Mouse (Mus musculus) neural tube, embryonic 12.5 days (tissue): Measurements from ENCODE around the gene 4930519G04Rik. TPM values are rescaled to one million over a fixed set of nuclear protein-coding genes. Genes with fewer than 3 reads are reported as not detected.
"Not testable (repeated sequence)": the region's sequence is repeated elsewhere in the genome, so short reads cannot be mapped to it uniquely, and the experiment has no call there.

Source experiments
- ATAC-seq: fragments of 200-750 bp; cut with Nextera tagmentation; 2 replicates; pipeline ENCODE4 v1.8.0; 2017; ENCODE audit warnings: low read depth, mild to moderate bottlenecking, moderate TSS enrichment, moderate library complexity; ENCODE audit not compliant: low FRiP score
- H3K27ac ChIP-seq: fragments of 300-500 bp; sonication (generic); 2 replicates; pipeline ENCODE4 v1.5.1; 2016
- H3K27me3 ChIP-seq: fragments of 300-500 bp; sonication (generic); replicated peaks from 2 replicates; pipeline ENCODE4 v1.6.1; 2016; ENCODE audit warnings: mild to moderate bottlenecking
- H3K36me3 ChIP-seq: fragments of 300-500 bp; sonication (generic); 2 replicates; pipeline ENCODE4 v1.6.1; 2016; ENCODE audit warnings: mild to moderate bottlenecking
- H3K4me1 ChIP-seq: fragments of 300-500 bp; sonication (generic); 2 replicates; pipeline ENCODE4 v1.6.1; 2016
- H3K4me2 ChIP-seq: fragments of 300-500 bp; sonication (generic); replicated peaks from 2 replicates; pipeline ENCODE4 v1.6.1; 2016; ENCODE audit warnings: mild to moderate bottlenecking
- H3K4me3 ChIP-seq: fragments of 300-500 bp; sonication (generic); 2 replicates; pipeline ENCODE4 v1.5.1; 2016
- H3K9ac ChIP-seq: fragments of 300-500 bp; sonication (generic); 2 replicates; pipeline ENCODE4 v1.6.1; 2016; ENCODE audit warnings: mild to moderate bottlenecking
- H3K9me3 ChIP-seq: fragments of 300-500 bp; sonication (generic); 2 replicates; pipeline ENCODE4 v1.6.1; 2016; ENCODE audit warnings: mild to moderate bottlenecking
- WGBS: fragments of 180-500 bp; shearing (Covaris S2); methylation state at CpG from one replicate; pipeline ENCODE4 v1.1.7; 2016; 5-methylcytosine and 5-hydroxymethylcytosine counted together
- polyA plus RNA-seq: library from polyadenylated mRNA; unstranded; fragments of >200 nt; fragmentation: Nextera tagmentation; extraction: Ambion mirVana; gene quantifications from 2 replicates; pipeline ENCODE4 v1.2.1, GENCODE M21; 2016

4930519G04Rik gene
- polyA plus RNA-seq, 1 experiment from 2014 or later: not detected

DNA sequence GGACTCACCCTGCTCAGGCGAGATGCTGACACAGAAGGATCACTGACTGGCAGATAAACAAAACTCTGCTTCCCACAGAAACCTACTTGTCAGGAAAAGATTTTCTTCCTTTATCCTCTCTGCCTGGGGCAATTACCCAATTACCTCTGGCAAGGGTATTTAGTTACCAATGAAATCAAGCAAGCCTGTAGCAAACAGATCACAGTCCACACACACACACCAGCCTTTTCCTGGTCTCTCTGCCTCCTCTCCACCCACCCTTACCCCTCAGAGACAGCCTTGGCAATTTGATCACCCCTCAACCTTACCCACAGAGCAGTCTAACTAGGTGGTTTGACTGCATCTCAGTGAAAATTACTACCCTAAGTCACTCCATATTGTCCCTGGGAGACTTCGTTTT lies 35.5 kb downstream of the 4930519G04Rik start:
- Histone ChIP-seq H3K9me3 (no peaks in the 10 kb centered on the region), H3K4me3 (no peak overlapping the region), H3K36me3 (no peaks in the 10 kb centered on the region), H3K27ac (no peak overlapping the region), H3K27me3 (no peaks in the 10 kb centered on the region), H3K9ac (no peak overlapping the region), H3K4me1 (no peaks in the 10 kb centered on the region), H3K4me2 (no peak overlapping the region)
- no peak for ATAC-seq
- WGBS: 94% methylated on average over 2 of the region's 2 CpGs

- Histone ChIP-seq H3K36me3 (no peaks in the 10 kb centered on the region), H3K4me3 (no peak overlapping the region), H3K9me3 (no peaks in the 10 kb centered on the region), H3K27ac (no peak overlapping the region), H3K27me3 (no peaks in the 10 kb centered on the region; the same call in 1 of the 2 replicates), H3K4me2 (no peak overlapping the region), H3K4me1 (no peaks in the 10 kb centered on the region), H3K9ac (no peak overlapping the region)
- 89% methylated on average over 4 of the region's 4 CpGs for WGBS
- ATAC-seq: no peak
Observed at GRCm38 (mm10) chr5:114895542-114895941, 42.1 kb downstream of the 4930519G04Rik start.

GRCm38 (mm10) chr5:114896688-114897373 lies 43.4 kb downstream of the 4930519G04Rik start, which contains the start of gene Oasl2:
Gene Oasl2 (plus strand): TSS chr5:114896936.
- 73% methylated on average over 13 of the region's 13 CpGs for WGBS
- no peak within 1 kb of the TSS for H3K4me3 ChIP-seq
- H3K4me1 ChIP-seq: no peaks in the 10 kb centered on the region
- H3K27ac ChIP-seq: no peak within 1 kb of the TSS
- H3K9ac ChIP-seq: 0 out of 2 replicates have a peak within 1 kb of the TSS, but pooled peaks have one; percentile 18
- no peaks in the 10 kb centered on the region for H3K9me3 ChIP-seq
- ATAC-seq: no peak
- H3K4me2 ChIP-seq: peak within 1 kb of the TSS; percentile 4; the same call in 1 of the 2 replicates
- H3K36me3 ChIP-seq: no peaks in the 10 kb centered on the region
- no peaks in the 10 kb centered on the region; the same call in 1 of the 2 replicates for H3K27me3 ChIP-seq

- Histone ChIP-seq H3K4me3 (no peak overlapping the region), H3K27ac (no peak overlapping the region), H3K4me2 (peak overlapping the region; percentile 4; the same call in 1 of the 2 replicates), H3K36me3 (no peaks in the 10 kb centered on the region), H3K27me3 (no peaks in the 10 kb centered on the region; the same call in 1 of the 2 replicates), H3K4me1 (no peaks in the 10 kb centered on the region), H3K9me3 (no peaks in the 10 kb centered on the region), H3K9ac (0 out of 2 replicates have a peak overlapping the region, but pooled peaks have one; percentile 18)
- ATAC-seq: no peak
- WGBS: 18% methylated on average over 7 of the region's 7 CpGs
Observed at GRCm38 (mm10) chr5:114897374-114897793, 43.9 kb downstream of the 4930519G04Rik start.

GRCm38 (mm10) chr5:114898857-114899256 lies 45.4 kb downstream of the 4930519G04Rik start:
- ATAC-seq: no peak
- H3K9me3 ChIP-seq: no peaks in the 10 kb centered on the region
- H3K4me2 ChIP-seq: no peak overlapping the region
- no peak overlapping the region for H3K4me3 ChIP-seq
- H3K36me3 ChIP-seq: no peaks in the 10 kb centered on the region
- no peak overlapping the region for H3K27ac ChIP-seq
- no peak overlapping the region for H3K9ac ChIP-seq
- H3K4me1 ChIP-seq: no peaks in the 10 kb centered on the region
- 85% methylated on average over 7 of the region's 7 CpGs for WGBS
- no peaks in the 10 kb centered on the region; the same call in 1 of the 2 replicates for H3K27me3 ChIP-seq

- Histone ChIP-seq H3K4me2 (no peak overlapping the region), H3K27me3 (no peaks in the 10 kb centered on the region), H3K36me3 (no peaks in the 10 kb centered on the region), H3K9ac (no peak overlapping the region), H3K9me3 (no peaks in the 10 kb centered on the region), H3K4me1 (no peaks in the 10 kb centered on the region), H3K4me3 (no peak overlapping the region), H3K27ac (no peak overlapping the region)
- ATAC-seq: no peak
- 43% methylated on average over 1 of the region's 1 CpGs for WGBS
Observed at GRCm38 (mm10) chr5:114902413-114902812, 48.9 kb downstream of the 4930519G04Rik start.

- no peaks in the 10 kb centered on the region for H3K9me3 ChIP-seq
- no peaks in the 10 kb centered on the region for H3K4me1 ChIP-seq
- no peaks in the 10 kb centered on the region for H3K36me3 ChIP-seq
- WGBS: 47% methylated on average over 13 of the region's 13 CpGs
- H3K27me3 ChIP-seq: no peaks in the 10 kb centered on the region
- H3K27ac ChIP-seq: no peak overlapping the region
- ATAC-seq: no peak
- H3K4me3 ChIP-seq: no peak overlapping the region
- no peak overlapping the region for H3K4me2 ChIP-seq
- no peak overlapping the region for H3K9ac ChIP-seq
Observed at GRCm38 (mm10) chr5:114908598-114909305, 55.3 kb downstream of the 4930519G04Rik start.

DNA sequence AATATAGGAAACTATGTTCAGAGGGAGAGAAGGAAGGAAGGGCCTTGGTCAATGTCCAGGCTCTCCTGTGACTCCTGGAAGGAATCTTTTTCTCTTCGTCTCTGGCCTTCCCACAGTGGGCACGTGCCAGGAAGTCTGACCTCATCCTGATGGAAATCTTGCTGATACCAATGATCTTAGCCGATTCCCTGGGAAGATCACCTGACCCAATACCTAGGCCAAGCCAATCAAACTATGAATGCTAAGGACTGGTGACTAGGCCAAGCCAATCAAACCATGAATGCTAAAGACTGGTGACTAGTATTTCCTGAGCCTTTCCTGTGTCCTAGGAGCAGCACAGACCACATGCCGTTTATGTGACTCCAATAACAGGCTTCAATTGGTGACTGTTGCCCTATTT lies 60.2 kb downstream of the 4930519G04Rik start:
- Histone ChIP-seq H3K36me3 (no peaks in the 10 kb centered on the region), H3K9ac (no peak overlapping the region), H3K4me3 (no peak overlapping the region), H3K27me3 (no peaks in the 10 kb centered on the region), H3K9me3 (no peaks in the 10 kb centered on the region), H3K4me2 (no peak overlapping the region), H3K4me1 (no peaks in the 10 kb centered on the region), H3K27ac (no peak overlapping the region)
- no peak for ATAC-seq
- WGBS: 75% methylated on average over 4 of the region's 4 CpGs

- no peaks in the 10 kb centered on the region for H3K9me3 ChIP-seq
- no peak for ATAC-seq
- no peaks in the 10 kb centered on the region for H3K36me3 ChIP-seq
- no peak overlapping the region for H3K4me2 ChIP-seq
- WGBS: 80% methylated on average over 8 of the region's 8 CpGs
- no peaks in the 10 kb centered on the region for H3K27me3 ChIP-seq
- no peak overlapping the region for H3K9ac ChIP-seq
- H3K4me3 ChIP-seq: no peak overlapping the region
- no peak overlapping the region for H3K27ac ChIP-seq
- no peaks in the 10 kb centered on the region for H3K4me1 ChIP-seq
Observed at GRCm38 (mm10) chr5:114914855-114915254, 61.4 kb downstream of the 4930519G04Rik start.

GRCm38 (mm10) chr5:114915854-114916253 lies 62.4 kb downstream of the 4930519G04Rik start:
- no peak overlapping the region for H3K4me3 ChIP-seq
- no peak overlapping the region for H3K27ac ChIP-seq
- H3K9me3 ChIP-seq: no peaks in the 10 kb centered on the region
- no peaks in the 10 kb centered on the region for H3K4me1 ChIP-seq
- ATAC-seq: no peak
- no peaks in the 10 kb centered on the region for H3K27me3 ChIP-seq
- 87% methylated on average over 5 of the region's 5 CpGs for WGBS
- H3K36me3 ChIP-seq: no peaks in the 10 kb centered on the region
- H3K9ac ChIP-seq: no peak overlapping the region
- H3K4me2 ChIP-seq: no peak overlapping the region

DNA sequence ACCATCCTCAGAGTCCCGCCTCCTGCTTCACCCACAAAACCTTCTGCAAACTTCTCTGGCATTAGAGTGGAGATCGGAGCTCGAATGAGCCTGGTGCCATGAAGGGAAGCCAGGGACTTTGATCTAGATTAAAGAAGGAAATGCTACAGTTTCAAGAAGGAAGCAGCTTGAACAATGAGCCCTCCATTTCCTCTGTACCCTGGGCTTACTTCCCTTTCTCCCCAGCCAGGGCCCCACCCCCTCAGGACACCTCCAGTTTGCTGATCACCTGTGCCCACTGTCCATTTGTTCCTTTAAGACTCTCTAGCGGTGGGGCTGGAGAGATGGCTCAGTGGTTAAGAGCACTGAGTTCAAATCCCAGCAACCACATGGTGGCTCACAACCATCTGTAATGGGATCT lies 63.3 kb downstream of the 4930519G04Rik start:
- H3K4me3 ChIP-seq: no peak overlapping the region
- H3K27me3 ChIP-seq: no peaks in the 10 kb centered on the region
- WGBS: 80% methylated on average over 4 of the region's 4 CpGs
- no peak overlapping the region for H3K9ac ChIP-seq
- no peaks in the 10 kb centered on the region for H3K9me3 ChIP-seq
- H3K36me3 ChIP-seq: no peaks in the 10 kb centered on the region
- no peak for ATAC-seq
- no peak overlapping the region for H3K27ac ChIP-seq
- no peak overlapping the region for H3K4me2 ChIP-seq
- H3K4me1 ChIP-seq: no peaks in the 10 kb centered on the region

DNA sequence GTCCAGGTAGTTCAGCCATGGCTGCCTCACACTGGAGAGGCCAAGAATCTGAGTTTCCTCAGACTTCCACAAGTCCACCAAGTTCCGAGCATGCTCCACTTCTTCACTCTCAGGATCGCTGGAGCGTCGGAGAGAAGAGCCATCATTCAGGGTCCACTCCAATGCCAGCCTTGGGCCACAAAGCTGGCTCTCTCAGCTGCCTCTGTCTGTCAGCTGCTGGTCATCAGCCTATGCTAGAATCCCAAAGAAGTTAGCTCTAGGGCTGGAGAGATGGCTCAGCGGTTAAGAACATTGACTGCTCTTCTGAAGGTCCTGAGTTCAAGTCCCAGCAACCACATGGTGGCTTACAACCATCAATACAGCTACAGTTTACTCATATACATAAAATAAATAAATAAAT lies 63.9 kb downstream of the 4930519G04Rik start:
- not testable (repeated sequence) for ATAC-seq, H3K4me1 ChIP-seq, H3K36me3 ChIP-seq, H3K9me3 ChIP-seq, H3K27ac ChIP-seq, H3K27me3 ChIP-seq, H3K9ac ChIP-seq, H3K4me3 ChIP-seq, H3K4me2 ChIP-seq
- WGBS: 95% methylated on average over 5 of the region's 5 CpGs
